8 mouse cellular contexts compared by ENCODE assay signal in genomic region chr8:126668657-126669025, GRCm38 (mm10).
DNase-seq lines count a peak whose midpoint lies in the region; ATAC-seq and TF ChIP-seq lines count a peak whose summit lies in the region.

No protein-coding gene starts in this region.

- no peak for ATAC-seq in kidney, postnatal 0 days (replicated peaks; ENCODE audit: low FRiP score, low read depth)
- ATAC-seq in embryonic facial prominence, embryonic 13.5 days (ENCODE audit: insufficient number of reproducible peaks, insufficient read depth, low FRiP score, low TSS enrichment, low read depth): no peak
- no peak for ATAC-seq in limb, embryonic 14.5 days (ENCODE audit: low FRiP score, low read depth)

- TF ChIP-seq POLR2A in limb, embryonic 14.5 days (IDR thresholded peaks at IDR 0.05; ENCODE audit: borderline replicate concordance, extremely low read depth, insufficient read depth, insufficient read length): no peak

- intact Hi-C loops in gastrocnemius, postnatal 14 days (cut with DNase I; ENCODE audit: low total_unique reads): loop anchor here (10.0 kb wide), 1 partner anchor 54 kb away; no protein-coding TSS in a partner anchor

- 70% methylated on average over 5 of the region's 5 CpGs for WGBS in kidney, postnatal 0 days
- 60% methylated on average over 5 of the region's 5 CpGs for WGBS in embryonic facial prominence, embryonic 13.5 days
- 66% methylated on average over 4 of the region's 5 CpGs for WGBS in limb, embryonic 14.5 days

- peak overlapping the region; percentile 88 for H3K27ac ChIP-seq in kidney, postnatal 0 days
- H3K27ac ChIP-seq in embryonic facial prominence, embryonic 13.5 days: peak overlapping the region; percentile 99
- H3K27ac ChIP-seq in limb, embryonic 14.5 days (replicated peaks; ENCODE audit: low read depth, low read length): peak overlapping the region; percentile 97

- no peak for DNase-seq in kidney, postnatal 0 days (ENCODE audit: low spot score)
- no peak for DNase-seq in kidney, postnatal 25 days
- DNase-seq in gastrocnemius, postnatal 14 days: peak; percentile 70
- no peak for DNase-seq in limb, embryonic 14.5 days (ENCODE audit: low spot score)
- no peak for DNase-seq in T-cell, adult 2 months (ENCODE audit: low spot score)
- no peak for DNase-seq in spleen, adult 18-20 months
- no peak for DNase-seq in retina, postnatal 1 day

- no peaks in the 10 kb centered on the region for H3K27me3 ChIP-seq in kidney, postnatal 0 days (ENCODE audit: insufficient read depth, low read length)
- H3K27me3 ChIP-seq in embryonic facial prominence, embryonic 13.5 days: no peaks in the 10 kb centered on the region
- H3K27me3 ChIP-seq in limb, embryonic 14.5 days (ENCODE audit: control insufficient read depth, insufficient read depth, low read length): no peaks in the 10 kb centered on the region

- no peak for TF ChIP-seq CTCF in kidney, postnatal 0 days (IDR thresholded peaks at IDR 0.05; ENCODE audit: low read depth)

- no peaks in the 10 kb centered on the region for H3K9me3 ChIP-seq in kidney, postnatal 0 days (replicated peaks; ENCODE audit: low read length)
- no peaks in the 10 kb centered on the region for H3K9me3 ChIP-seq in embryonic facial prominence, embryonic 13.5 days
- no peaks in the 10 kb centered on the region for H3K9me3 ChIP-seq in limb, embryonic 14.5 days (ENCODE audit: control insufficient read depth, low read length)

- H3K4me2 ChIP-seq in kidney, postnatal 0 days (ENCODE audit: low read length): no peak overlapping the region
- H3K4me2 ChIP-seq in embryonic facial prominence, embryonic 13.5 days: no peak overlapping the region
- H3K4me2 ChIP-seq in limb, embryonic 14.5 days (replicated peaks; ENCODE audit: low read depth, low read length, severe bottlenecking): no peak overlapping the region

- no peaks in the 10 kb centered on the region for H3K36me3 ChIP-seq in kidney, postnatal 0 days (ENCODE audit: insufficient read depth, low read length)
- no peaks in the 10 kb centered on the region for H3K36me3 ChIP-seq in embryonic facial prominence, embryonic 13.5 days
- no peaks in the 10 kb centered on the region for H3K36me3 ChIP-seq in limb, embryonic 14.5 days (ENCODE audit: control insufficient read depth, insufficient read depth, low read length)

- no peak overlapping the region for H3K4me3 ChIP-seq in kidney, postnatal 0 days (replicated peaks; ENCODE audit: low read depth, low read length)
- no peak overlapping the region for H3K4me3 ChIP-seq in embryonic facial prominence, embryonic 13.5 days
- no peak overlapping the region for H3K4me3 ChIP-seq in limb, embryonic 14.5 days (replicated peaks; ENCODE audit: low read length)

- H3K9ac ChIP-seq in kidney, postnatal 0 days (ENCODE audit: low read depth, low read length): 0 out of 2 replicates have a peak overlapping the region, but pooled peaks have one; percentile 28
- no peak overlapping the region for H3K9ac ChIP-seq in embryonic facial prominence, embryonic 13.5 days
- no peak overlapping the region for H3K9ac ChIP-seq in limb, embryonic 14.5 days (ENCODE audit: low read depth, low read length, severe bottlenecking)

- peaks cover 39% of the 10 kb centered on the region for H3K4me1 ChIP-seq in kidney, postnatal 0 days (replicated peaks; ENCODE audit: insufficient read depth, low read length)
- peaks cover 64% of the 10 kb centered on the region for H3K4me1 ChIP-seq in embryonic facial prominence, embryonic 13.5 days
- peaks cover 60% of the 10 kb centered on the region for H3K4me1 ChIP-seq in limb, embryonic 14.5 days (ENCODE audit: control insufficient read depth, insufficient read depth, low read length)
